Mouse (Mus musculus) intestine, embryonic 16.5 days (tissue): Measurements from ENCODE around the gene Ubap1l. TPM values are rescaled to one million over a fixed set of nuclear protein-coding genes. Genes with fewer than 3 reads are reported as not detected.

Experiments
- ATAC-seq: fragments of 200-750 bp; cut with Nextera tagmentation; 2 replicates; pipeline ENCODE4 v1.8.0; 2017; ENCODE audit warnings: moderate TSS enrichment, moderate library complexity
- H3K27ac ChIP-seq: fragments of 300-500 bp; sonication (generic); 2 replicates; pipeline ENCODE4 v1.5.1; 2014; ENCODE audit warnings: mild to moderate bottlenecking, low read length
- H3K27me3 ChIP-seq: fragments of 300-500 bp; sonication (generic); replicated peaks from 2 replicates; pipeline ENCODE4 v1.6.1; 2014; ENCODE audit warnings: low read length, control low read depth, mixed read lengths; ENCODE audit not compliant: control insufficient read depth, insufficient read depth
- H3K36me3 ChIP-seq: fragments of 300-500 bp; sonication (generic); 2 replicates; pipeline ENCODE4 v1.6.1; 2014; ENCODE audit warnings: low read length, control low read depth; ENCODE audit not compliant: control insufficient read depth, insufficient read depth
- H3K4me1 ChIP-seq: fragments of 300-500 bp; sonication (generic); 2 replicates; pipeline ENCODE4 v1.6.1; 2014; ENCODE audit warnings: low read length, control low read depth, mixed read lengths; ENCODE audit not compliant: control insufficient read depth, insufficient read depth
- H3K4me2 ChIP-seq: fragments of 300-500 bp; sonication (generic); 2 replicates; pipeline ENCODE4 v1.6.1; 2014; ENCODE audit warnings: low read depth, low read length, control low read depth
- H3K4me3 ChIP-seq: fragments of 300-500 bp; sonication (generic); 2 replicates; pipeline ENCODE4 v1.5.1; 2014; ENCODE audit warnings: mild to moderate bottlenecking, low read length
- H3K9ac ChIP-seq: fragments of 300-500 bp; sonication (generic); 2 replicates; pipeline ENCODE4 v1.6.1; 2014; ENCODE audit warnings: low read depth, low read length
- H3K9me3 ChIP-seq: fragments of 300-500 bp; sonication (generic); 2 replicates; pipeline ENCODE4 v1.6.1; 2016; ENCODE audit warnings: low read length, control low read depth; ENCODE audit not compliant: control insufficient read depth
- WGBS: fragments of 180-500 bp; shearing (Covaris S2); extraction: QIAGEN DNeasy Blood & Tissue Kit; methylation state at CpG from one replicate; pipeline ENCODE4 v1.1.7; 2014; 5-methylcytosine and 5-hydroxymethylcytosine counted together
- polyA plus RNA-seq: library from polyadenylated mRNA; unstranded; fragments of >200 nt; fragmentation: Nextera tagmentation; extraction: Ambion mirVana; gene quantifications from 2 replicates; pipeline ENCODE4 v1.2.1, GENCODE M21; 2015

Ubap1l gene
- polyA plus RNA-seq, 1 experiment from 2014 or later = 0.16 TPM

DNA sequence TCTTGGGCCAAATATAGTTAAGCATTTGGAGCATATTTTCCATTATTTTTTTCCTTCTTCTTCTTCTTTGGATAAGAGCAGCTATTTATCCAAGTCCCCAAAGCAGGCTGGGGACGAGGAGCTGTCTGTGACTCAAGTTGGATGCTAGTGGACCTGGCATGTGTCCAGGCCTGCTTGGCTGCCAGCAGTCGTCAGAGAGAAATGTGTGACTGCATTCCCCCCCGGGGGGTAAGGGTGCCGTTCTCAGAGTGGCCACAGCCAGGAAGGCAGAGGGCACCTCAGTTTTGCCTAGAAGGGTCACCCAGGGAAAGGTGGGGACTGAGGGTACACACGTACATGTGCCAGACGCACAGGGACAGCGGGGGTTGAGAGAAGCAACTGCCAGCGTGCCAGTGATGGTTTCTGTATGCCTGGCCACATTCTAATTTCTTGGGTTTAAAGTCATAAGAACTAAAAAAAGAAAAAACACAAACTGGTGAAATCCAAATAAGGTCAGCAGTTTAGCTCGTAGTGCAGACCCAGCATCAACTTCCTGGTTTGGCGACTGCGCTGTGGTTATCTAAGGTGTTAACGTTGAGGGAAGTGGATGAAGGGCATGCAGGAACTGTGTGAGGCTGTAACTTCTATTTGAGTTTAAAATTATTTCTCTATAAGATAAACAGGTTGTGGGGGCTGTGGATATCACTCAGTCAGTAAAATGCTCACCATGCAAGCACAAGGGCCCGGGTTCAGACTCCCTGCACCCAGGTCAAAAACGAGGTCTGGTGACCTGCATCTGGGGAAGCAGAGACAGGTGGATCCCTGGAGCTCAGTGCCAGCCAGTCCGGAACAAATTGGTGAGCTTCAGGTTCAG lies 43.7 kb downstream of the Ubap1l start:
- no peaks in the 10 kb centered on the region for H3K9me3 ChIP-seq
- H3K4me3 ChIP-seq = no peak overlapping the region
- no peaks in the 10 kb centered on the region for H3K36me3 ChIP-seq
- peaks cover 5% of the 10 kb centered on the region; the same call in 1 of the 2 replicates for H3K27me3 ChIP-seq
- no peak overlapping the region for H3K27ac ChIP-seq
- WGBS = 64% methylated on average over 15 of the region's 15 CpGs
- H3K4me2 ChIP-seq = no peak overlapping the region
- ATAC-seq = no peak
- H3K4me1 ChIP-seq = peaks cover 4% of the 10 kb centered on the region
- no peak overlapping the region for H3K9ac ChIP-seq

- H3K9ac ChIP-seq = no peak overlapping the region
- no peak for ATAC-seq
- H3K4me2 ChIP-seq = no peak overlapping the region
- H3K4me3 ChIP-seq = no peak overlapping the region
- no peaks in the 10 kb centered on the region for H3K9me3 ChIP-seq
- no peaks in the 10 kb centered on the region for H3K36me3 ChIP-seq
- peaks cover 6% of the 10 kb centered on the region for H3K4me1 ChIP-seq
- no peaks in the 10 kb centered on the region for H3K27me3 ChIP-seq
- no peak overlapping the region for H3K27ac ChIP-seq
- 89% methylated on average over 2 of the region's 2 CpGs for WGBS
These were observed 44.3 kb downstream of the Ubap1l start for GRCm38 (mm10) chr9:65405184-65405449.

DNA sequence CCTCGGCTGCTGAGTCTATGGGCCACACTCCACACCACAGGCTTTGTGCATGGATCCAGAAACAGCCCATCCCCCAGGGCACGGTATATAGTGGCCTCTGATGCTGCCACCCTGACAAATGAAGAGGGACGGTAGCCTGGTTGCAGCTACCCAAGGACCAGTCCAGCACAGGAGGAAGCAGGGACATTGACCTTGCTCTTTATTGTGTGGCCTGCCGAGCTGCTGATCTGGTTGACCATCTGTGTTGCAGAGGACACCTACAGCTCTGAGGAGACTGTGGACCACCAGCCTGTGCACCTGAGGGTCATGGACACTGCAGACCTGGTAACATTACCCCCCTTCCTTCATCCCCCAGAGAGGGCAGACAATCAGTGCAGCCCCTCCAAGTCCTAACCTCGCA lies 46.5 kb downstream of the Ubap1l start:
- ATAC-seq = no peak
- no peaks in the 10 kb centered on the region for H3K36me3 ChIP-seq
- no peak overlapping the region for H3K4me2 ChIP-seq
- H3K9ac ChIP-seq = no peak overlapping the region
- WGBS = 86% methylated on average over 5 of the region's 5 CpGs
- no peaks in the 10 kb centered on the region for H3K27me3 ChIP-seq
- H3K27ac ChIP-seq = no peak overlapping the region
- H3K4me1 ChIP-seq = peaks cover 6% of the 10 kb centered on the region
- no peak overlapping the region for H3K4me3 ChIP-seq
- H3K9me3 ChIP-seq = no peaks in the 10 kb centered on the region

DNA sequence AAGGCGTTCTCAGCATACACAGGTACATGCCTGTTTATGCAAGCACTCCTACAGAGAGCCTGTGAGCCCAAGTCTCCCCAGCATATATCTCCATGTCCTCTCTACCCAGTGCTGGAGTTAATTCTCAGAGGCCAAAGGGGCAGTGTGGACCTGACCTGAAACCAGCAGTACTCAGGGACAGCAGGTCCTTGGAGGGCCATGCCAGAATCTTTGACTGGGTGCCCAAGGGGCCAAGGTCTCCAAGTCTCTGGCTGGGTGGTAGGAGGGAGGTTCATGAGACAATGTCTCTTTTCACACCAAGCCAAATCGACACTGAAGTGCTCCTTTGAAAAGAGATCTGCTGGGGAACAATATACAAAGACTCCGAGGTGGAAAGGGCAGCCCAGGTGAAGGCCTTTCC lies 47.0 kb downstream of the Ubap1l start:
- Histone ChIP-seq H3K27me3 (no peaks in the 10 kb centered on the region), H3K4me2 (no peak overlapping the region), H3K27ac (no peak overlapping the region), H3K4me3 (no peak overlapping the region), H3K4me1 (peaks cover 6% of the 10 kb centered on the region), H3K9ac (no peak overlapping the region), H3K36me3 (no peaks in the 10 kb centered on the region), H3K9me3 (no peaks in the 10 kb centered on the region)
- no peak for ATAC-seq
- WGBS = 64% methylated on average over 3 of the region's 3 CpGs

GRCm38 (mm10) chr9:65408871-65409295 lies 48.0 kb downstream of the Ubap1l start:
- 39% methylated on average over 5 of the region's 5 CpGs for WGBS
- H3K4me1 ChIP-seq = peaks cover 6% of the 10 kb centered on the region
- no peaks in the 10 kb centered on the region for H3K36me3 ChIP-seq
- peaks cover 5% of the 10 kb centered on the region; the same call in 1 of the 2 replicates for H3K27me3 ChIP-seq
- no peak overlapping the region for H3K4me2 ChIP-seq
- no peaks in the 10 kb centered on the region for H3K9me3 ChIP-seq
- ATAC-seq = peak; percentile 93
- H3K27ac ChIP-seq = peak overlapping the region; percentile 49
- H3K9ac ChIP-seq = peak overlapping the region; percentile 15; the same call in 1 of the 2 replicates
- H3K4me3 ChIP-seq = no peak overlapping the region

DNA sequence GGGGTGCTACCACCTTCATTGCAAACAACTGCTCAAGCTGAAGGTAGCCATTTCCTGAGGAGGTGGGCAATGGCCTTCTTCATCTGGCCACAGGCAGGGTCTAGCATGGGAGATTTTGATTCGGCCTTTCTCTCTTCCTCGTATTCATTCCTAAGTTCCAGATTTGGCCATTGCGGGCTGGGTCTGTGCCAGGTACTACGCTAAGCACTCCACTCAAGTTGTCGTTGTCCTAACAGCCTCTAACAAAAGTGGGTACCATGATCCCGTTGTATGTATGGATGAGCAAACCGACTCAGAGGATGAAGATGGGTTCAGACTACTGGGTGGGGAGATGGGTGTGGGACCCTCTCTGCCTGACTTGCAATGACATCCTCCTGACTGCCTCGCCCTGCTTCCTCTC lies 49.5 kb downstream of the Ubap1l start:
- no peak for ATAC-seq
- no peak overlapping the region for H3K27ac ChIP-seq
- no peak overlapping the region for H3K4me2 ChIP-seq
- WGBS = 91% methylated on average over 8 of the region's 8 CpGs
- peaks cover 6% of the 10 kb centered on the region for H3K4me1 ChIP-seq
- peaks cover 5% of the 10 kb centered on the region; the same call in 1 of the 2 replicates for H3K27me3 ChIP-seq
- no peak overlapping the region for H3K4me3 ChIP-seq
- no peaks in the 10 kb centered on the region for H3K36me3 ChIP-seq
- H3K9me3 ChIP-seq = no peaks in the 10 kb centered on the region
- no peak overlapping the region for H3K9ac ChIP-seq

DNA sequence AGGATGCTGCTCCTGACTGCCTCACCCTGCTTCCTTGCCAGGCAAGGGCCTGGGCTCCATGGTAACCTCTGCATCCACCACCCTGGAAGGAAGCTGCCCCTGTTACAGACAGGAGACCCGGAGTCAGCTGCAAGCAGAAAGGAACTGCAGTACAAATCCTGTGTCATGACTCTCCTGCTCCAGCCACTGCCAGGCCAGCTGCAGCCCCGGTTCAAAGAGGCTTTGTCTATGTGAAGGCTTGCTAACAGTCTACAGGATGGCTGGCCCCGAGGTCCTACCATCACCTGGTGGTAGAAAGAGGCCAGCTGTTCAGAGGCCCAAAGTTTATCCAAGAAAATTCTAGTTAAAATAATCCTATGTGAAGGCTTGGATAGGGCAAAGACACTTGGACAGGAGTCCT lies 50.5 kb downstream of the Ubap1l start:
- no peak overlapping the region for H3K9ac ChIP-seq
- no peaks in the 10 kb centered on the region for H3K9me3 ChIP-seq
- no peak for ATAC-seq
- no peak overlapping the region for H3K4me2 ChIP-seq
- peaks cover 5% of the 10 kb centered on the region; the same call in 1 of the 2 replicates for H3K27me3 ChIP-seq
- no peak overlapping the region for H3K4me3 ChIP-seq
- H3K27ac ChIP-seq = no peak overlapping the region
- H3K4me1 ChIP-seq = peaks cover 6% of the 10 kb centered on the region
- H3K36me3 ChIP-seq = no peaks in the 10 kb centered on the region
- 63% methylated on average over 3 of the region's 3 CpGs for WGBS

- no peaks in the 10 kb centered on the region for H3K9me3 ChIP-seq
- H3K4me3 ChIP-seq = no peak overlapping the region
- no peak overlapping the region for H3K9ac ChIP-seq
- H3K27me3 ChIP-seq = peaks cover 5% of the 10 kb centered on the region; the same call in 1 of the 2 replicates
- 37% methylated on average over 3 of the region's 3 CpGs for WGBS
- no peak for ATAC-seq
- H3K36me3 ChIP-seq = no peaks in the 10 kb centered on the region
- no peak overlapping the region for H3K27ac ChIP-seq
- H3K4me2 ChIP-seq = no peak overlapping the region
- H3K4me1 ChIP-seq = no peaks in the 10 kb centered on the region
These were observed 56.9 kb downstream of the Ubap1l start for GRCm38 (mm10) chr9:65417738-65418137.

GRCm38 (mm10) chr9:65419633-65420032 lies 58.8 kb downstream of the Ubap1l start:
- no peak overlapping the region for H3K9ac ChIP-seq
- ATAC-seq = no peak
- no peak overlapping the region for H3K27ac ChIP-seq
- H3K4me3 ChIP-seq = no peak overlapping the region
- H3K4me1 ChIP-seq = peaks cover 4% of the 10 kb centered on the region; the same call in 1 of the 2 replicates
- H3K4me2 ChIP-seq = no peak overlapping the region
- no peaks in the 10 kb centered on the region for H3K9me3 ChIP-seq
- 73% methylated on average over 3 of the region's 3 CpGs for WGBS
- no peaks in the 10 kb centered on the region for H3K27me3 ChIP-seq
- H3K36me3 ChIP-seq = no peaks in the 10 kb centered on the region
